Mouse (Mus musculus): ENCODE measurements around the gene Gm4881. TPM values are rescaled to one million over a fixed set of nuclear protein-coding genes. Genes with fewer than 3 reads are reported as not detected.

Gene Gm4881
- polyA plus RNA-seq, 1 experiment from 2014 or later, result 5.9 TPM

- ATAC-seq (ENCODE audit: low FRiP score), result no peak
- WGBS, result 88% methylated on average over 8 of the region's 8 CpGs
- Histone ChIP-seq H3K27ac (no peak overlapping the region), H3K27me3 (ENCODE audit: control insufficient read depth, insufficient read depth, low read length) (no peaks in the 10 kb centered on the region), H3K36me3 (replicated peaks; ENCODE audit: control insufficient read depth, insufficient read depth) (peaks cover 14% of the 10 kb centered on the region), H3K4me1 (replicated peaks; ENCODE audit: control insufficient read depth, insufficient read depth, low read length) (peaks cover 9% of the 10 kb centered on the region; the same call in 1 of the 2 replicates), H3K9ac (no peak overlapping the region), H3K4me2 (replicated peaks) (no peak overlapping the region), H3K9me3 (ENCODE audit: control insufficient read depth, low read length) (no peaks in the 10 kb centered on the region), H3K4me3 (replicated peaks; ENCODE audit: low read length) (no peak overlapping the region)
- DNase-seq (ENCODE audit: low spot score), result no peak
These were observed 23.7 kb upstream of the Gm4881 start for GRCm38 (mm10) chr7:24967966-24968365.

GRCm38 (mm10) chr7:24964897-24965535 is 20.7 kb upstream of the Gm4881 start:
- ATAC-seq (ENCODE audit: low FRiP score) (peak; percentile 46; the same call in 1 of the 2 replicates), DNase-seq (ENCODE audit: low spot score) (peak; percentile 89)
- WGBS, result 11% methylated on average over 5 of the region's 5 CpGs
- H3K4me3 ChIP-seq (replicated peaks; ENCODE audit: low read length), result no peak overlapping the region
- H3K4me1 ChIP-seq (replicated peaks; ENCODE audit: control insufficient read depth, insufficient read depth, low read length), result no peaks in the 10 kb centered on the region
- no peaks in the 10 kb centered on the region for H3K27me3 ChIP-seq (ENCODE audit: control insufficient read depth, insufficient read depth, low read length)
- no peak overlapping the region for H3K4me2 ChIP-seq (replicated peaks)
- peaks cover 8% of the 10 kb centered on the region for H3K36me3 ChIP-seq (replicated peaks; ENCODE audit: control insufficient read depth, insufficient read depth)
- no peak overlapping the region for H3K9ac ChIP-seq
- H3K27ac ChIP-seq, result no peak overlapping the region
- no peaks in the 10 kb centered on the region for H3K9me3 ChIP-seq (ENCODE audit: control insufficient read depth, low read length)

GRCm38 (mm10) chr7:24964288-24964687 is 20.0 kb upstream of the Gm4881 start:
- DNase-seq (ENCODE audit: low spot score) (no peak), ATAC-seq (ENCODE audit: low FRiP score) (no peak)
- WGBS, result 77% methylated on average over 2 of the region's 2 CpGs
- Histone ChIP-seq H3K9ac (no peak overlapping the region), H3K4me1 (replicated peaks; ENCODE audit: control insufficient read depth, insufficient read depth, low read length) (no peaks in the 10 kb centered on the region), H3K27me3 (ENCODE audit: control insufficient read depth, insufficient read depth, low read length) (no peaks in the 10 kb centered on the region), H3K36me3 (replicated peaks; ENCODE audit: control insufficient read depth, insufficient read depth) (peaks cover 1% of the 10 kb centered on the region; the same call in 1 of the 2 replicates), H3K4me2 (replicated peaks) (no peak overlapping the region), H3K4me3 (replicated peaks; ENCODE audit: low read length) (no peak overlapping the region), H3K27ac (no peak overlapping the region), H3K9me3 (ENCODE audit: control insufficient read depth, low read length) (no peaks in the 10 kb centered on the region)

DNA sequence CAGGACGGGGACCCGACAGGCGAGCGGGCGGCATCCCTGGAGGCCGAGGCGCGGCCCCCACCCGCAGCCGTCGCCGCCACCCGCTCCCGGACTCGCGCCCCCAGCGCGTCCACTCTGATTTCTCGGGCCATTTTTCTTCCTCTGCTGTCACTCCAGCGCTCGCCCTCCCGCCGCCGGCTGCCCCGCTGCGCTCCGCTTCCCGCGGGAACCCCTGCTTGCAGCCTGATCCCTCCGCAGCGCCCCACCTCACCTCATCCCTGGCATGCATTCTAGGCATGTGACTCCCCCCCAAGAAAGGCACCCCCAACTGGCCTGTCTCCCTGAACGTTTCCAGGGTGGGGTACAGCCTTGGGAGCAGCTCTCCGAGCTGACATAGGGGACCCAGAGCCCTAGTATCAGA is 10.9 kb upstream of the Gm4881 start:
- H3K27me3 ChIP-seq (ENCODE audit: control insufficient read depth, insufficient read depth, low read length), result peaks cover 59% of the 10 kb centered on the region

GRCm38 (mm10) chr7:24954450-24954849 is 10.2 kb upstream of the Gm4881 start:
- Histone ChIP-seq H3K9ac (peak overlapping the region; percentile 47), H3K9me3 (ENCODE audit: control insufficient read depth, low read length) (no peaks in the 10 kb centered on the region), H3K27ac (no peak overlapping the region), H3K4me1 (replicated peaks; ENCODE audit: control insufficient read depth, insufficient read depth, low read length) (peaks cover 26% of the 10 kb centered on the region; the same call in 1 of the 2 replicates), H3K36me3 (replicated peaks; ENCODE audit: control insufficient read depth, insufficient read depth) (no peaks in the 10 kb centered on the region), H3K4me3 (replicated peaks; ENCODE audit: low read length) (peak overlapping the region; percentile 27), H3K27me3 (ENCODE audit: control insufficient read depth, insufficient read depth, low read length) (peaks cover 67% of the 10 kb centered on the region), H3K4me2 (replicated peaks) (peak overlapping the region; percentile 50)
- 3% methylated on average over 27 of the region's 30 CpGs for WGBS
- ATAC-seq (ENCODE audit: low FRiP score) (no peak), DNase-seq (ENCODE audit: low spot score) (no peak)

More for the DNA sequence above, 10.9 kb upstream of the Gm4881 start:
- peak overlapping the region; percentile 47 for H3K9ac ChIP-seq
- H3K36me3 ChIP-seq (replicated peaks; ENCODE audit: control insufficient read depth, insufficient read depth), result no peaks in the 10 kb centered on the region
- no peak for ATAC-seq (ENCODE audit: low FRiP score)
- peaks cover 26% of the 10 kb centered on the region; the same call in 1 of the 2 replicates for H3K4me1 ChIP-seq (replicated peaks; ENCODE audit: control insufficient read depth, insufficient read depth, low read length)
- H3K4me3 ChIP-seq (replicated peaks; ENCODE audit: low read length), result peak overlapping the region; percentile 27
- H3K27ac ChIP-seq, result no peak overlapping the region
- H3K4me2 ChIP-seq (replicated peaks), result peak overlapping the region; percentile 50
- DNase-seq (ENCODE audit: low spot score), result no peak
- no peaks in the 10 kb centered on the region for H3K9me3 ChIP-seq (ENCODE audit: control insufficient read depth, low read length)
- under 1% methylated on average over 32 of the region's 33 CpGs for WGBS

DNA sequence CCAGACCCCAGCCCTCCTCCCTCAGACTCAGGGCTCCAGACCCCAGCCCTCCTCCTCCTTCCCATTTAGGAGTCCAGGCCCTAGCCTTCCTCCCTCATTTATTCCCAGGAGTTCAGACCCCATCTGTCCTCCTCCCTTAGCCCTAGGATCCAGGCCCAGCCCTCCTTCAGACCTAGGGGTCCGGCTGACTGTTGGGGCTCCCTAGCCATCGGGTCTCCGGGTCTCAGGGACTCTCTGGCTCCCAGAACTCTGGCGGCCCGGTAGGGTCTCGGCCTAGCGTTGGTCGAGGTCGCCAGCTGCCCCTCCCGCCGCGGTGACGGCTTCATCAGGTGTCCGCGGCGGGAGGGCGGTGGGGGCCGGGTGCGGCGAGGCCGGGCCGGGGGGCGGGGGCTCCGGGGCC is 9.7 kb upstream of the Gm4881 start:
- DNase-seq (ENCODE audit: low spot score), result no peak
- peaks cover 72% of the 10 kb centered on the region for H3K27me3 ChIP-seq (ENCODE audit: control insufficient read depth, insufficient read depth, low read length)
- ATAC-seq (ENCODE audit: low FRiP score), result no peak
- no peaks in the 10 kb centered on the region for H3K36me3 ChIP-seq (replicated peaks; ENCODE audit: control insufficient read depth, insufficient read depth)
- H3K9ac ChIP-seq, result peak overlapping the region; percentile 47
- H3K9me3 ChIP-seq (ENCODE audit: control insufficient read depth, low read length), result no peaks in the 10 kb centered on the region
- H3K4me2 ChIP-seq (replicated peaks), result peak overlapping the region; percentile 50
- WGBS, result 2% methylated on average over 23 of the region's 24 CpGs
- H3K4me1 ChIP-seq (replicated peaks; ENCODE audit: control insufficient read depth, insufficient read depth, low read length), result peaks cover 26% of the 10 kb centered on the region; the same call in 1 of the 2 replicates
- no peak overlapping the region for H3K27ac ChIP-seq
- H3K4me3 ChIP-seq (replicated peaks; ENCODE audit: low read length), result peak overlapping the region; percentile 27

DNA sequence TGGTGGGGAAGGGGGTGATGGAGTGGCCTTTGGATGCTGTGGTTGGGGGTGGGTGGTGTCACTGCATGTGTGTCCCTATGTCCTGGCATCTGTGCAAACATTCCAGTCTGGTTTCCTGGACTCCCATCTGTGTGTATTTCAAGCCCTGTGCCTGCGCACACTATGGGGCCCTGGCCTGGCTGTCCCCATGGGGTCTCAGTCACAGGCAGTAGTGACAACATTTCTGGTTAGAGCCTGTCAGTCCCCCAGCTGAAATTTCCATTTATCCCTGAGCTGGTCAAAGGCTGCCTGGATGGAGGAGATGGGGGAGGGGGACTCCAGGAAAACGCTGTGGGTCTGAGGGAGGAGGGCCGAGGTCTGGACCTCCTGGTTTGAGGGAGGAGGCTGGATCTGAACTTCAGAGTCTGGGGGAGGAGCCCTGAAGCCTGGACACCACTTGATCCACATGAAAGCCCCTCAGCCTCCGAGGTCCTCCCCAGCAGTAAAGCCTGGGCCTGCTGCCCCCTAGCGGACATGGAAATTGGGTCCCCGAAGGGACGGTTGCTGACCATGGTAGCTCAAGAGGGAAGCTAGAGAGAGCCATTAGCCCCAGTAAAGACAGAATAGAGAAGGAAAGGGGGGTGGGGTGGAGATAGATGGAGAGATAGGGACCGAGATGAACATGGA is 5.8 kb upstream of the Gm4881 start:
- H3K4me2 ChIP-seq (replicated peaks), result no peak overlapping the region
- no peak overlapping the region for H3K4me3 ChIP-seq (replicated peaks; ENCODE audit: low read length)
- H3K36me3 ChIP-seq (replicated peaks; ENCODE audit: control insufficient read depth, insufficient read depth), result no peaks in the 10 kb centered on the region
- H3K9me3 ChIP-seq (ENCODE audit: control insufficient read depth, low read length), result no peaks in the 10 kb centered on the region
- WGBS, result 1% methylated on average over 8 of the region's 8 CpGs
- ATAC-seq (ENCODE audit: low FRiP score) (no peak), DNase-seq (ENCODE audit: low spot score) (peak; percentile 76)
- no peak overlapping the region; the same call in 1 of the 2 replicates for H3K9ac ChIP-seq
- H3K27me3 ChIP-seq (ENCODE audit: control insufficient read depth, insufficient read depth, low read length), result peaks cover 89% of the 10 kb centered on the region
- no peak overlapping the region for H3K27ac ChIP-seq
- peaks cover 22% of the 10 kb centered on the region; the same call in 1 of the 2 replicates for H3K4me1 ChIP-seq (replicated peaks; ENCODE audit: control insufficient read depth, insufficient read depth, low read length)

DNA sequence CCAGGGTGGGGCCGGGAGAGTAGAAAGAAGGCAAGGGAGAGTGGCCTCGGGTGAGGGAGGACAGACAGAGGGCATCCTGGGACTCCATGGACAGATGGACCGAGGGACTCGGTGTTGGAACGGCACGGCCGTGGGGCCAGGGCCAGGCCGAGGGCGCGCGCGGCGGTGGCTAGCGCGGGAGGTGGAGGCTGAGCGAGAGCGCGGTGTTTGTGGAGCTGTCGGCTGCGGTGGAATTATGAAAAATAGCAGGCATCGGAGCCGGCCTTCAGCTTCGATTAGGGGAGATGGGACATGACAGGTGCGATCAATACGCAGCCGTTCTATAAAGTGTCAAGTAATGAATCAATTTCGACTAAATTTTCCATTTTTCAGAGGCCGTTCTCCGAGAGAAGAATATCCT is 4.5 kb upstream of the Gm4881 start:
- peak overlapping the region; percentile 35 for H3K9ac ChIP-seq
- H3K36me3 ChIP-seq (replicated peaks; ENCODE audit: control insufficient read depth, insufficient read depth), result no peaks in the 10 kb centered on the region
- no peaks in the 10 kb centered on the region for H3K9me3 ChIP-seq (ENCODE audit: control insufficient read depth, low read length)
- peak overlapping the region; percentile 42 for H3K4me2 ChIP-seq (replicated peaks)
- peaks cover 11% of the 10 kb centered on the region; the same call in 1 of the 2 replicates for H3K4me1 ChIP-seq (replicated peaks; ENCODE audit: control insufficient read depth, insufficient read depth, low read length)
- 2% methylated on average over 29 of the region's 29 CpGs for WGBS
- H3K27ac ChIP-seq, result no peak overlapping the region
- DNase-seq (ENCODE audit: low spot score) (peak; percentile 53), ATAC-seq (ENCODE audit: low FRiP score) (no peak)
- H3K4me3 ChIP-seq (replicated peaks; ENCODE audit: low read length), result peak overlapping the region; percentile 14; the same call in 1 of the 2 replicates
- peaks cover 90% of the 10 kb centered on the region for H3K27me3 ChIP-seq (ENCODE audit: control insufficient read depth, insufficient read depth, low read length)

- Histone ChIP-seq H3K9me3 (ENCODE audit: control insufficient read depth, low read length) (no peaks in the 10 kb centered on the region), H3K4me3 (replicated peaks; ENCODE audit: low read length) (no peak overlapping the region), H3K9ac (no peak overlapping the region), H3K4me1 (replicated peaks; ENCODE audit: control insufficient read depth, insufficient read depth, low read length) (peaks cover 11% of the 10 kb centered on the region; the same call in 1 of the 2 replicates), H3K36me3 (replicated peaks; ENCODE audit: control insufficient read depth, insufficient read depth) (no peaks in the 10 kb centered on the region), H3K4me2 (replicated peaks) (no peak overlapping the region), H3K27me3 (ENCODE audit: control insufficient read depth, insufficient read depth, low read length) (peaks cover 94% of the 10 kb centered on the region), H3K27ac (no peak overlapping the region)
- WGBS, result 4% methylated on average over 7 of the region's 7 CpGs
- DNase-seq (ENCODE audit: low spot score), result no peak
- no peak for ATAC-seq (ENCODE audit: low FRiP score)
These were observed 3.2 kb upstream of the Gm4881 start for GRCm38 (mm10) chr7:24947316-24948048.

Data from hindbrain, embryonic 14.5 days (tissue).